Mouse (Mus musculus) olfactory bulb, adult 2 months (tissue): ENCODE measurements around the gene Shisal1.

ENCODE experiments used
- CTCF ChIP-seq: fragments of 200-500 bp; IDR thresholded peaks from 2 replicates; pipeline ENCODE4 v1.5.1; 2012; ENCODE audit warnings: low read depth, mild to moderate bottlenecking, low read length, moderate library complexity; ENCODE audit not compliant: insufficient read depth
- POLR2A ChIP-seq: fragments of 200-500 bp; IDR thresholded peaks from 2 replicates; pipeline ENCODE4 v1.6.1; 2012; ENCODE audit warnings: mild to moderate bottlenecking, low read depth, low read length, moderate library complexity; ENCODE audit not compliant: insufficient read depth

- no peak for TF ChIP-seq CTCF
- no peak for TF ChIP-seq POLR2A
These were observed 110.5 kb downstream of the Shisal1 start for GRCm38 (mm10) chr15:84336281-84336817.
